In genomic region chr14:104594851-104595250, GRCm38 (mm10) we compare ENCODE assay signal across 15 mouse cellular contexts.
"Had no signal": no experiment of that assay in that cellular context is flagged by ENCODE, and none has a peak within 500 bp of the region (broad histone marks: within the 10 kb centered on the region; RNA-seq: fewer than 3 reads in every experiment).

No protein-coding gene starts in this region.

- H3K4me3 ChIP-seq: neural tube, embryonic 13.5 days; neural tube, embryonic 15.5 days; stomach, embryonic 15.5 days had no signal

- H3K4me1 ChIP-seq: neural tube, embryonic 13.5 days; neural tube, embryonic 15.5 days; stomach, embryonic 15.5 days had no signal

- DNase-seq: retina, postnatal 1 day; right cerebral cortex, adult 18-20 months; right cerebral cortex, postnatal 14 days; right cerebral cortex, postnatal 25 days; right cerebral cortex, postnatal 4 days; spleen, adult 18-20 months; thymus, adult 18-20 months; thymus, adult 2 months; thymus, postnatal 25 days; thymus, postnatal 36 days; thymus, postnatal 4 days had no signal

- H3K27ac ChIP-seq: neural tube, embryonic 13.5 days; neural tube, embryonic 15.5 days; stomach, embryonic 15.5 days; stomach, postnatal 0 days had no signal

- H3K9ac ChIP-seq: neural tube, embryonic 13.5 days; neural tube, embryonic 15.5 days; stomach, embryonic 15.5 days had no signal

- H3K9me3 ChIP-seq: neural tube, embryonic 13.5 days; neural tube, embryonic 15.5 days; stomach, embryonic 15.5 days had no signal

- H3K36me3 ChIP-seq: neural tube, embryonic 13.5 days; neural tube, embryonic 15.5 days; stomach, embryonic 15.5 days had no signal

- H3K27me3 ChIP-seq: neural tube, embryonic 13.5 days; neural tube, embryonic 15.5 days; stomach, embryonic 15.5 days had no signal
